Mouse (Mus musculus) layer of hippocampus, adult 11-12 months (tissue): Measurements from ENCODE around the gene Exoc8.

ENCODE experiments used
- DNase-seq: peaks from one replicate; pipeline ENCODE4 v3.0.0; 2022; ENCODE audit warnings: low spot score

Exoc8 gene

DNA sequence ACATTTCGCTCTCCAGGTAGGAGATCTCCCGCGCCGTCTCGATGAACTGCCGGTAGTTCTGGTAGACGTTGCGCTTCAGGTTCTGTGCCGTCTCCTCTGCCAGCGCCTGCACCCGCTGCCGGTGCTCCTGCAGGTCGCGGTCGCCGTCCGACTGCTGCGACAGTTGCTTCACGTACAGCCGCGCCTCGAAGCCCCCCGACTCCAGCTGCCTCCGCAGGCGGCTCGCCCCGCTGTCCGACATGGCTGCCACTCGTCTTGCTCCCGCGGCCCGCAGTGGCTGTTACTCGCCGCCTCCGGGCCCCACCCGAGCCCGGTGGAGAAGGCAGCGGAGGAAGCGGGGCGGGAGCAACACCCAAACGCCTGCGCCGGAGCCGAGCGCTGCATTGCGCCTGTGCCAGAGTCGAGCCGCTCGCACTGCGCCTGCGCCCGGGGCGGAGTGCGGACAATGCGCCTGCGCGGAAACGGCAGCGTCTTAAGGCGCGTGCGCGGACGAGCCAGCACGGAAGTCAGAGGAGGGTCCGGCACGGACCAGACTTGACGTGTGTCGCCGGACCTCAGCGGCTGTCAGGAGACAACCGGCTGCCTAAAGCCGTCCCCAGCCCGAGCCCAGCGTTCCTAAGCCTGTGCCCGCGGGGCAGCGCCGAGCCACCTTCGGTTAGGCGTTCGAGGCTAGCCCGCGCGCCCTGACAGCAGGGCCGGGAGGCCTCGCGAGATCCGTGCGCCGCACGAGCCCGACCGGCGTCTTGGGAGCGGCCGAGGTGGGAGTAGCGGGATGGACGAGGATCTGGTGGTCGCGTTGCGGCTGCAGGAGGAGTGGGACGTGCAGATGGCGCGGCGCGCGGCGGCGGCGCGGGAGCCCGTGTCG is at the start of gene Exoc8, which contains the start of gene Sprtn:
TSS of gene Exoc8 (minus strand) at position 320 of the 865 bp plus-strand sequence.
TSS of gene Sprtn (plus strand) at position 501 of the 865 bp plus-strand sequence.
- peak; percentile 96 for DNase-seq

DNA sequence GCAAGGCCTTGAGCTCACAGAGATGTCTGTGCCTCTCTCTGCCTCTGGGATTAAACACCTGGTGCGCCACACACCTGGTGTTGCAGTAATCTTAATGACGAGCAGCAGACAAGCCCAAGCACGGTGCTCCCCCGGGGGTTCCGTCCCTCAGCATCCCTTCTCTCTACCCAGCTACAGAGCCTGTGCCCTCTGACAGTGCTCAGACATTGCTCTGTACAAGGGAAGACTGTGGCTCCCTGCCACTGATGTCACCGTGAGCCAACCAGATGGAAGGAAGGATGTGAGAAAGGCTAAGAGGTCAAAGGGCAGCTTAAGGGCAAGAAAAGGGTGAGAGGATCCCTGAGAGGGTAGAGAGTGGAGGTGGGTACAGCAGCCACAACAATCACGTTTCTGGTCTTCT is 46.9 kb upstream of the Exoc8 start:
- no peak for DNase-seq

DNA sequence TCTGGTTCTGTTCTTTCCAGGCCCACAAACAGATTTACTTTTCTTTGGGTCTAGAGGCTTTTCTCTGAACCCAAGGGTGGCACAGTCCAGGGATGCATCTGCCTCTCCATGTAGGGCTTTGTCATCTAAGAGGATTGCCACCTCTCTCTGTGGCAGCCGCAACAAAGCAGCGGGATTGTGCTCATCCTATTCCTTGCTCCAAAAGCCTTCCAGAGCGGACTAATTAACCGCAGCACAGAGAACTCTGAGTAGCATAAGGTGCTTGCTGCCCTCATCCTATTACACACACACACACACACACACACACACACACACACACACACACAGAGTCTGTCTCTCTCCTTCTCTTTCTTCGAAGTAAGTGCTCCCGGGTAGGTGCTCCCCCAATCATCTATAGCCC is 46.3 kb upstream of the Exoc8 start:
- no peak for DNase-seq

DNA sequence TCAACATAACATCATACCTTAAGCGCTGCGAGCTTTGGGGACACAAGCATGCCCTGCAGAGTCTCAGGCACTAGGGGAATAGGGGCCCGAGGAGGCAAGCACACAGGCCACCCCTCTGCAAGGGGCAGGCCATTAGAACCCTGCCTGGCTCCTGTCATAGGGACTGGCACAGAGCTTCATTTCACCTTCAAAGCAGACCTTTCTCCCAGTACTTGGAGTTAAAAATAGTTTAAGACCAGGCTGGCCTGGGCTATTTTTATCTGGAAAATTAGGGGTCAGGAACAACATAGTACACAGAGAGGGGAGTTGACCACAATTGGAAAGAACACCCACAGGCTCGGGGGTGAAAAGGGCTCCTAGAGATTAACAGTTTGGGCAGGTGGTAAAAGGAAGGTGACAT is 39.8 kb upstream of the Exoc8 start:
- no peak for DNase-seq

DNA sequence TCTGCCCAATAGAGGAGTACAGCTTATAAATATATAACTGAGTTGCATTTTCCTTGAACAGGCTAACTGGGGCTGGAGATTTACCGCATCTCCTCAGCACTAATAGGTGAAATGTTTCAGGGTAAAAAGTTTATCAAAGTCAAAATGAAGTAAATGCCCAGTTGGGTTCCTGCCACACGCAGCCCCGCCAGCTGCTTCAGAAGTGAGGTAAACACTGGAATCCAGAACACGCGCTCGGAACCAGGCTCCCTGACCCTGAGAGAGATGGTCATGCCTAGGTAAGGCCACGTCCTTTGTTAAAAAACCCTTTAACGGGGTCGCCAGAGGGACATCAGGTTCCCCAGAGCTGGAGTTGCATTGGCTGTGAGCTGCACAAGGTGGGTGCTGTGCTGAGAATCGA is 39.2 kb upstream of the Exoc8 start:
- DNase-seq, result no peak

DNA sequence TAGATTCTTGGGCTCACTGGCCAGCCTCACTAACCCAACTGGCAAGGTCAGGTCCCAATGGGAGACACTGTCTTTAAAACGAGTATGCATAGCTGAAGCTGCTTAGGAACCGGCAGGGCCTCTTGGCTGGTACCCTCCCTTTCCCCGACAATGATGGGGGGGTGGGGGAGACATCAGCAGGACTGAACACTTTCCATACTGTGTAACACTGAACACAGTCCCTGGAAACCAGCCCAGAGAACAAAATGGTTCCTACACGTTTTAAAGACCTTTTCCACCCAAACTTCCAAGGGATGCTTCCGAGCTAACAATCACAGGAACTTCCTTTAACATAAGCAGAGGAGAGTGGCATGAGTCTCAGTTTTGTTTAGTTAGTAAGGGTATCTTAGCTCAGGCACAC is 37.6 kb upstream of the Exoc8 start:
- no peak for DNase-seq

DNA sequence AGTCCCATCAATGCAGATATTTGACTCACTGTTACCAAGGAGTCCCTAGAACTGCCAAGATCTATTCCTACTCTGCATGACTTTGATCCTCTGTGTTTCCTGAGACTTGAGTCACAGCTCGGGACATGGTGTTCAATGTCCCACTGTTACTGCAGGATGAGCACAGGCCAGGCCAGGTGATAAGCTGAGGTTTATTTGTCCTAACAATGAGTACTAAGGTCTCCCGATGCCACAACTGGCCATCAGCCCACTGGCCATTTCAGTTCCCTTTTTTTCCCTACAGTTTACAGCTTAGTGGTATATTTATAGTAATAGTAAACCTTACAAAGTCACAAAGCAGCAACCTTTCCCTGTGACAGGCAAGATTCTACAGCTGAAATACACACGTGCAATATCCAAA is 34.9 kb upstream of the Exoc8 start:
- no peak for DNase-seq

DNA sequence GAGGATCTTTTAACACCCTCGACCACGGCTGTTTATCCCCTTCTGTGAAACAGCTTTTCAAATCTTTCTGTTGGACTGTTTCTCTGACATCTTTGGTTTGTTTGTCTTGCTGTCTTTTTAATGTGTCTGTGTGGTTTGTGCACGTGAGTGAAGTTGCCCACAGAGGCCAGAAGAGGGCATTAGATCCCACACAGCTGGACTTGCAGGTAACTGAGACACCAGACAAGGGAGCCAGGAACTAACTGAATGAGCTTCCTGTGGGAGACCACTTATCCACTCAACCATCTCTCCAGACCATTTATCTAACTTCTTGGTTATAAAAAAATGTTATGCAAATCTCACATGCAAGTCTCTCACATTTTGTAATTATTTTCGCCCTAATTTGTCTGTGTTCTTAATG is 33.1 kb upstream of the Exoc8 start:
- no peak for DNase-seq

DNA sequence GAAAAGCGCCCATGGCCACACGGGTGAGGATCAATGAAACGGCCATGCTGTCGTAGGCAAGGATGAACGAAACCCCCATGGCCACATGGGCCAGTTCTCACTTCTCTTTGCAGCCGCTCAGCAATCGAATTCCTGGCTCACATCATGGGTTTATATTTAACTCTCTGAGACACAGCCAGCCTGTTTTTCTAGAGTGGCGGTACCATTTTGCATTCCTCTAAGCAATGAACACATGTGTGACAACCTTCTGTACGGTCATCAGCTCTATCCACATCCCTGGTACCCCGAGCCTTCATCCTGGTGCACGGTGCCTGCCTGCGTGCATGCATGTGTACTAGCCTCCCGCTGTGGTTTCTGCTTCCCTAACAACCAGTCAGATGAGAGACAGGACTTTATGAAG is 32.6 kb upstream of the Exoc8 start:
- peak; percentile 23 for DNase-seq

DNA sequence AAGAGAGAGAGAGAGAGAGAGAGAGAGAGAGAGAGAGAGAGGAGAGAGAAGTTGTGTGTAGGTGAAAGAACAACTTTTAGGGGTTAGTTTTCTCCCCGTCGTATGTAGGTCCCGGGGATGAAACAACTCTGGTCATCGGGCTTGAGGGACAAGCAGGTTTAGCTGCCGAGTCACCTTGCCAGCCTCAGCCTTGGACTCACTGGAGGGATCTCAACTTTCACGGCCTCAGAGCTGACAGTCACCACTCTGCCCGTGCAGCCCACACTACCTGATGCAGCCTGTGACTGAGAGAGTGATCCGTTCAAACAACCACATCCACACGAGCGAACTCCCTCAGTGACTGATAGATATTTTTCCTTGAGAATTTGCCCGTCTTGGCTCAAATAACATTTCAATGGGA is 31.5 kb upstream of the Exoc8 start:
- DNase-seq, result no peak

DNA sequence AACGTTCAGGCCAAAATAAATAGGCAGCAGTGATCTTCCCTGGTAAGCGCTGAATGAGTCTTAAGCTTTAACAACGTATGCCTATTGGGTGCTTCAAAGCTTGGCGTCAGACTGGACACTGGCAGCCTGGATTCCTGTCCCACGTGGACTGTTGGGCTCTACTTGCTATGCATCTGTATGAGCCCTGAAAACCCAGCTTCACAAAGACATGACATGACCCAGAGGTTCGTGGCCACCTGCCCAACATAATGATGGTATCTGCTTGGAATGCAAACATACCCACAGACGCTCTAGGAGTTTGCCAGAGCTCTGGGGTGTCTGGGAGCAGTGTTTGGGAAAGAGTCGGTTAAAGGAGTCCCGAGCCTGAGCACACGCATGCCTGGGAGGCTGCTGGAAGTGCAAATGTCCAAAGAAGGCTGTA is 28.9 kb upstream of the Exoc8 start:
- no peak for DNase-seq

DNA sequence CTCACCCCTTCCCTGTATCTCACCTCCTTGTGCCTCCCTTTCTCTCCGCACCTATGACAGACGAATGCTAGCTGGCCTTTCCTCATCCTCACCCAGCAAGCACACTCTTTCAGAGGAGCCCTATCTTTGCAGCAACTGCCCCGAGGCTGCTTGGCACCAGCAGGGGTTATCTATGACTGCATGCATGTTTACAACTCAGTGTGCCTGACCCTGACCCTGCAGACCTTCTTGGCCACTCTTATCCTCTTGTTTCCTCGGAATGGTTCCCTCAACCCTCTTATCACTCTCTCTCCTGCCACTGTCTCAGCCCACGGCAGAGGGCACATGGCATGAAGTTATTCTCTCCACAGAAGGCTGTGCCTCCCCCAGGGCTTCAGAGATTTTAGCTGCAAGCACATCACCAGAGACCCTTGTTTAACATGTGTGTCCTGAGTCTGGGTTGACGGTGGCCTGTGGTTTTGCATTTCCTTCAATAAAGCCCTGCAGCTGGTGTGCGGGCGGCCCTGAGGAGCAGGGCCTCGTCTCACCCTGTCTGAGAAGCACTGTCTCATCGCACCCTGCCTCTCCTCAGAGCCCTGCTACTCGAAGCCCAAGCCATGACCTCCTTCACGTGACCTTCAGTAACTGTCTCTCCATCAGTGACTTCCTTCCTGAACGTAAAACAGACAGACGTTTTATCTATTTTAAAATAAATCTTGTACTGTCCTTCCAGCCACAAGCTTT is 28.2 kb upstream of the Exoc8 start:
- no peak for DNase-seq

DNA sequence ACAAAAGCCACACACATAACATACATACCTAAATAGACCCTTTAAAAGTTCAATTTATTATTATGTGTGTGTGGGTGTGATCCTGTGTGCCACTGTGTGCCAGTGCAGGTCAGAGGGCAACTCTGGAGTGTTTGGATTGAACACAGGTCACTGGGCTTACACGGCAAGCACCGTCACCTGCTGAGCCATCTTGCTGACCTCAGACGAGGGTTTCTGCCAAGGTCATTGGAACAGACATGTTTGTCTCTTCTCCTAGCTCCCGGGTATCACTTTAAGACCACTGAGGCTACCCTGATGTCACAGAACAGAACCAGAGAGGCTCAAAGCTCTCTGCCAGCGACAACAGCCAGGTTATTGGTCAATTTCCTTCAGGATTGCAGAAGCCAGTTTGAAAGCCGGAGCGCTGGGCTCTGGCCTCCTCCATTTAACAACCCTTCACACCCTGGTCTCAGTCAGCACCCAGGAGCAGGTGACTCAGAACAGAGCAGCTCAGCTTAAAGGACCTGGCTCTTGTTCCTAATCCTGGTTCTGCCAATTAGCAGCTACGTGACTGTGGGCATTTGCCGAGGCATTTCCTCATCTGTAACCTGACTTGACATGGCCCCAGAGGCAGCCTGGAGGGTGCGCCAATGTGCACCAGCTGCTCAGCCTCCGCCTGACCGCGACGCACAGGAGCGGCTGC is 26.6 kb upstream of the Exoc8 start:
- DNase-seq, result no peak

DNA sequence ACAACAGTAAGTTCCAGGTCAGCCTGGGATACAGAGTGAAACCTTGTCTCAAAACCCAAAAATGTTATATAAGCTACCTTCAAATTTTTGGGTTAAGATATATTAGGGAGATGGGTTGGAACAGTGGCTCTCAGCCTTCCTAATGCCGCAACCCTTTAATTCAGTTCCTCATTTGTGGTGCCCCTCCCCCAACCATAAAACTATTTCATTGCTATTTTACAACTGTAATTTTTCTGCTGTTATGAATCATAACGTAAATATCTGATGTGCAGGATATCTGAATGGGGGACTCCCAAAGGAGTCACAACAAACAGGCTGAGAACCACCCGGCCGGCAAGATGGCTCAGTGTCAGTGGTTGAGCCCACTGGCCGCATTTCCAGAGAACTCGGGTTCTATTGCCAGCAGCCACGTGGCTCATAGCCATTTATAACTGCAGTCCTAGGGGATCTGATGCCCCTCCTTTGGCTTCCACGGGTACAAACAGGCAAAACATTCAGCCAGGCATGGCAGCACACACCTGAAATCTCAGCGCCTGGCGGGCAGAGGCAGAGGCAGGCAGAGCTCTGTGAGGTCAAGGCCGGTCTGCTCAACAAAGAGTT is 25.1 kb upstream of the Exoc8 start:
- DNase-seq, result no peak

DNA sequence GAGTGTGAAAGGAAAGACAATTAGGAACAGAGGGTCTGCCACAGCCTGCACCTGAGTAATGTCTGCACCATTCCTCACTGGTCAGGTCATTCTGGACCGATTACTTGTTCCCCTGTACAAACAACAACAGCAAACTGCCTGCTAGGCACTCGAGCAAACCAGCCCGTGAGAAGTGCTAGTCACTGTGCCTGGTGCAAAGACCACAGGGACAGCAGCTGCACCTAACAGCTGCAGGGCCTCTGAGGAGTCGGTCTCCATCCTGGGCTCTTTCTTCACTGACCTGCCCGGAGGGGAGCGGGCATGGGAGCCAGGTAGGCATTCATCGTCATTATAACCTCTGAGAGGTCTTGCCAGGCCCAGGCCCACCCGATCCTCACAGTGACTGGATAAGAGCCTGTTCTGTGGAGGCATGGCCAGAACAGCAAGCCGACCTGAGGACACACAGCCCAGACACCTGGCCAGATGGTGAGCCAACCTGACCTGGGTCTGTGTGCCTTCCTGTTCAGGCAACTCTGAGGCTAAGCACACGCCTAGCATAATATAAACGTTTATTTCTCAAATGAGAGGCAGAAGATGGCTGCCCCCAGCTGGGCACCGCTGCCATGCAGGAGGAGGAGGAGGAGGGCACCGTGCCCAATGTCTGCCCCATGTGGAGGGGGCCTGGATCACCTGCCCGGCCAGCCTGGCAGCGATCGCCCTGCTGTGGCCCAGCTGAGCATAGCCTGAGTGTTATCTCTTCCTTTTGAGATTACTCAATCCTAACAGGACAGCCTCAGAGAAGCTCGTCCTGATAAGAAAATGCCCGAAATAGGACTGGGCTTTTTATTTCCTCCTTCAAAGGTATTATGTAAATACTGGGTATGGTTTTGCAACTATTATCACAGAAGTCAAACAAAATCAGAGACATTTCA is 24.1 kb upstream of the Exoc8 start:
- no peak for DNase-seq

DNA sequence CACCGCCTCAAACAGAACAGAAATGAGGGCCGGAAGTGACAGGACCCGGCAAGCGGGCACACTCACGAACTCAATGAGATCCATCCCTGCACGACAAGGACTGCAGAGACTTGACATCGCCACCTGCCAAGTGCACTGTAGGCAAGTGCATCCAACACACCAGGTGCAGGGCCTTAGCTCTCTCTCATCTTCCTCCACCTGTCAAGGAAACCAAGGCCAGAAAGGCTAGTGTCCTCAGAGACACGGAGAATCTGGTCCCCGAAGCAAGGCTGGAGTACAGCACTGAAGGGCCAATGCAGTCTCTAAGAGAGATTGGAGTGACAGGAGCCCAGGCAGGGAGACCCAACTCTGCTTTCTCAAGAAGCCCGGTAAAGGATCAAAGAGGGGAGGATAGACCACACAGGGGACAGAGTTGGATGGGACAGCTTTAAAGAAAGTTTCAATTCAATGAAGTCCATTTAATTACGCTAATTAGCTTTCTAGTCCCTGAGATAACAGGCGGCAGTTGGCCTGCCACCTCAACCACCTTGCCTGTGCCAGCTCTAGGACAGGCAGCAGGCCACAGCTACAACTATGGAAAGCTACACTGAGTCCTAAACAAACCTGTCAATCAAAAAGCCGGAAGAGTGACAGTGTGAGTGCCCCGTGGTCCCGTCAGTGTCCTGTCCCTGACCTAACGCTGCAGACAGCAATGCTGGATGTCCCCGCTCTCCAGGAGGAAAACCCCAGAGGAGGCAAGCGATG is 20.4 kb upstream of the Exoc8 start:
- no peak for DNase-seq

DNA sequence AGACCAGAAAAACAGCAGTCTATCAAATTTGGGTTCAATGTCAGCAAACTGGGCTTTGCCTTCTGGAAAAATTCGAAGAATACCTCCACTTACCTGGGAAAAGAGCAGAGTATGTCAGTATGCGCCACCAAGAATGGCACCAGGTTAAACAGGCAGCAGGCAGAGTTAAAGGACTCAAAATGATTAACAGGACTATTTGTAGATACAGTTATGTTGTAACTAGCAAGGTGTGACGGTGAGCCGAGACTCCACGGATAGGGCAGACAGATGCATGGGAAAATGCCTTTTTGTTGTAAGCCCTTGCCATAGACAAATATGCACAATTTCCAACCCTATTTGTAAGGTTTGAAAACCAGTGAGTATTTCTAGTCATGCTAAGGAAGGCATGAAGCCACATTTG is 16.6 kb upstream of the Exoc8 start:
- DNase-seq, result no peak

DNA sequence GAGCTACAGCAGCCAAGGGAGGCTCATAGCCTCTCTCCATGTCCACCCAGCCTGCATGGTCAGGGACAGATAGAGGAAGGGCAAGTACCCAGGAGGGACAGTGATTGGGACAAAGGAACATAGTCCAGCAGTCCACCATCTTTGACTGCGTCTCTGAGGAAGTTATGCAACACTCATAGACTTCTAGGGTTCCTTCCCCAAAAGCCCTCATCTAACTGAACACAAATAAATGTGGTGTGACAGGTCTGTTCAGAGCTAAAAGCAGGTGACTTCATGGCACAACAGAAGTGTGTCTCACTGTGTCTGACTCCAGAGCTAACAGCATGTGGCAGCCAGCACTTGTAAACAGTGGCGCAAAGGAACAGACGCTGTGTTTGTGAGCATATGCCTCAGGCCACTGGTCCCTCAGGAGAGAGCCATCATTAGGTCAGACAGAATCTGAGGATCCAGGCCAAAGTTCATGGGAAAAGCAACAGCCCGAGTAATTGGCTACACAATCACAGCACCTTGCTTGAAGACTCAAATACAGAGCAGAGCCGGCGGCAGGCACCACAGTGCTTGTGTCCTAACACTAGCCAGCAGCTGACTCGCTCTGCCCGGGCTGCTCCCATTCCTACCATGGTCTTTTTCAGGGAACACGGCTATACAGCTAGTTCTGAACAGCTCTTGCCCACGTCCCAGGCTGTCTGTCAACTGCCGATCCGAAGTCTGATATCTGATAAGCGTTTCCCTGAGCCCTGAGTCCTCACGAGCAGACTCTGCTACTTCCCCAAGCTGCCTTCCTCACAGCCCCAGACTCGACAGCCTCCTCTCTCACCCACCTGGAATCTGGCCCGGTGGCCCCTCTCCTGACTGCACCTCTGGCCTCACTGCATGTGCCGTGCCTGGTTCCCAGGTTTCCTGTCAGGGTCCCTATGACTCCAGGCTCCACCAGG is 14.7 kb upstream of the Exoc8 start:
- DNase-seq, result no peak

DNA sequence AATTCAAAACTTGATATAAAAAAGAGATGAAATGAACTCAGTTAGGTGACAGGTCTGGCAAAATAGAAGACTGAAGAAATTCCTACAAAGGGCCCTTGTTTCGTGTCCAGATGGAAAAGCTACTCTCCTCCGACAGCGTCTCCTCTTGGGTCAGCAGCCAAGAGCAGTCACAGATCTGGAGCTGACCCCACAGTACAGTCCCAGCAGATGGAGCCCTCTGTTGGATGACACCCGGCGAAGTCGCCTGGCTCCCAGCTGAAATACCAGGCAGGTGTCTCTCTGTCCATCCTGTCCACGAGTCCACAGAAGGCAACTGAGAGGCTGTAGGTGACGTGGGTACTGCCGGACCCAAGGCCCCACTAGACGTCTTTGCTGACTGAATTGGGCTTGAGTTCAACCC is 12.8 kb upstream of the Exoc8 start:
- no peak for DNase-seq

DNA sequence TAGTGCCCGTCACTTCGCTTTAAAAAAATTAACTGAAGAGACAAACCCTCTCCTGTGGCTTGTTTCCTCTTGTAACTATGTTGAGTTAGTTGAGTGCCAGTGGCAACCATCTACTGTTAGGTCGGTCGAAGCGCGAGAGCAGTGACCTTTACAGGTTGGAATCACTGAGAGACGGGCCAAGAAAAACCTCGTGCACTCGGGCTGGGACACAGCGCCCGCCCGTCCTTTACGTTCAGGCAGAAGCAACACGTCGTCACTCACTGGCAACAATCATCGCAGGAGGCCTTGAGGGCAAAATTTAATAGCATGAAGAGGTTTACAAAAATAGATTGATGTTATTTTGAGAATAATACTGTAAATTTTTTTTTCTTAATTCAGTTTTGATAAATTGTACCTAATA is 12.4 kb upstream of the Exoc8 start:
- DNase-seq, result no peak
